Mouse (Mus musculus) left cerebral cortex, adult 2 months (tissue): Measurements from ENCODE around the gene Enkur. TPM values are rescaled to one million over a fixed set of nuclear protein-coding genes. Genes with fewer than 3 reads are reported as not detected.

Experiments
- DNase-seq, 2 experiments: peaks; one replicate each; pipeline ENCODE4 v3.0.0; 2021 to 2022; ENCODE audit warnings: low spot score in 2 of 2, mixed read lengths in 1 of 2; ENCODE audit errors: extremely low spot score in 1 of 2
- H3K27ac ChIP-seq: fragments of 200-600 bp; 2 replicates; pipeline ENCODE4 v1.8.1; 2022
- H3K4me3 ChIP-seq: fragments of 200-600 bp; 2 replicates; pipeline ENCODE4 v1.8.1; 2022
- CTCF ChIP-seq: fragments of 200-600 bp; IDR thresholded peaks from 2 replicates; pipeline ENCODE4 v1.8.1; 2022; ENCODE audit warnings: antibody characterized with exemption, mild to moderate bottlenecking, moderate library complexity
- intact Hi-C: fragments of 180-260 bp; cut with DNase I; formaldehyde crosslinking; loops from one replicate; pipeline ENCODE4 v1.15.1; 2025
- total RNA-seq, 2 experiments: library from RNA; stranded (reverse); gene quantifications; 2 replicates each; pipeline ENCODE4 v1.2.3; 2021

Gene Enkur
- total RNA-seq, 2 experiments from 2014 or later, result 3.2 to 4.2 TPM

GRCm38 (mm10) chr2:21222453-21223384, 17.6 kb upstream of the Enkur start:
- intact Hi-C loops, result no loop called here
- DNase-seq, result no peak
- TF ChIP-seq CTCF, result no peak
- Histone ChIP-seq H3K27ac (no peak overlapping the region), H3K4me3 (no peak overlapping the region)

- Histone ChIP-seq H3K4me3 (no peak overlapping the region), H3K27ac (no peak overlapping the region)
- intact Hi-C loops, result loop anchor here (1.0 kb wide), 1 partner anchor 694 kb away; no protein-coding TSS in a partner anchor
- DNase-seq, result no peak
- TF ChIP-seq CTCF, result no peak
Measured at GRCm38 (mm10) chr2:21215284-21215683, 10.1 kb upstream of the Enkur start.

- peak; percentile 66 for TF ChIP-seq CTCF
- no peak for DNase-seq
- intact Hi-C loops, result loop anchor here (1.0 to 5.0 kb wide), 2 partner anchors 48 to 713 kb away; no protein-coding TSS in a partner anchor
- Histone ChIP-seq H3K4me3 (no peak overlapping the region), H3K27ac (no peak overlapping the region)
Measured at GRCm38 (mm10) chr2:21214322-21214721, 9.2 kb upstream of the Enkur start.

- DNase-seq, result no peak
- no peak overlapping the region for H3K4me3 ChIP-seq
- intact Hi-C loops, result loop anchor here (5.0 kb wide), 1 partner anchor 51 kb away; no protein-coding TSS in a partner anchor
- TF ChIP-seq CTCF, result no peak
- H3K27ac ChIP-seq, result no peak overlapping the region
Measured at GRCm38 (mm10) chr2:21211361-21211760, 6.2 kb upstream of the Enkur start.

- intact Hi-C loops, result loop anchor here (5.0 kb wide), 2 partner anchors 161 to 711 kb away; partner anchors contain the start of gene Gpr158
- no peak for DNase-seq
- Histone ChIP-seq H3K27ac (peak overlapping the region; percentile 87), H3K4me3 (peak overlapping the region; percentile 89)
- TF ChIP-seq CTCF, result no peak
Measured at GRCm38 (mm10) chr2:21206278-21206677, 1.1 kb upstream of the Enkur start.

GRCm38 (mm10) chr2:21205831-21206159, 630 bp upstream of the Enkur start:
- peak overlapping the region; percentile 87 for H3K27ac ChIP-seq
- H3K4me3 ChIP-seq, result peak overlapping the region; percentile 89
- no peak for DNase-seq
- intact Hi-C loops, result loop anchor here (5.0 kb wide), 2 partner anchors 162 to 712 kb away; partner anchors contain the start of gene Gpr158
- no peak for TF ChIP-seq CTCF

GRCm38 (mm10) chr2:21202754-21203153, 2.4 kb downstream of the Enkur start:
- no peak for TF ChIP-seq CTCF
- H3K4me3 ChIP-seq, result no peak overlapping the region
- no peak overlapping the region for H3K27ac ChIP-seq
- no peak for DNase-seq
- intact Hi-C loops, result no loop called here

- intact Hi-C loops, result no loop called here
- TF ChIP-seq CTCF, result no peak
- no peak for DNase-seq
- Histone ChIP-seq H3K4me3 (no peak overlapping the region), H3K27ac (no peak overlapping the region)
Measured at GRCm38 (mm10) chr2:21199051-21199450, 6.1 kb downstream of the Enkur start.

GRCm38 (mm10) chr2:21195233-21195632, 9.9 kb downstream of the Enkur start:
- no peak for DNase-seq
- TF ChIP-seq CTCF, result no peak
- no peak overlapping the region for H3K27ac ChIP-seq
- no peak overlapping the region for H3K4me3 ChIP-seq
- intact Hi-C loops, result no loop called here

GRCm38 (mm10) chr2:21191232-21191631, 13.9 kb downstream of the Enkur start:
- intact Hi-C loops, result no loop called here
- TF ChIP-seq CTCF, result no peak

GRCm38 (mm10) chr2:21188610-21189009, 16.6 kb downstream of the Enkur start:
- peak; percentile 59 for TF ChIP-seq CTCF

More at GRCm38 (mm10) chr2:21191232-21191631, 13.9 kb downstream of the Enkur start:
- no peak for DNase-seq
- H3K4me3 ChIP-seq, result no peak overlapping the region
- no peak overlapping the region for H3K27ac ChIP-seq

GRCm38 (mm10) chr2:21187576-21187975, 17.6 kb downstream of the Enkur start:
- peak; percentile 66 to 74 for DNase-seq
- no peak overlapping the region for H3K4me3 ChIP-seq
- TF ChIP-seq CTCF, result peak; percentile 75
- intact Hi-C loops, result loop anchor here (1.0 to 2.0 kb wide), 3 partner anchors 133 to 289 kb away; no protein-coding TSS in a partner anchor
- H3K27ac ChIP-seq, result no peak overlapping the region

More at GRCm38 (mm10) chr2:21188610-21189009, 16.6 kb downstream of the Enkur start:
- DNase-seq, result no peak
- Histone ChIP-seq H3K4me3 (no peak overlapping the region), H3K27ac (no peak overlapping the region)
- intact Hi-C loops, result no loop called here
